Mouse (Mus musculus): ENCODE measurements around the gene Tef. TPM values are rescaled to one million over a fixed set of nuclear protein-coding genes. Genes with fewer than 3 reads are reported as not detected.
A peak's percentile ranks its signal among the peaks of the same experiment; 100 is the strongest.

Tef gene
- polyA plus RNA-seq, 1 experiment from 2014 or later = 17.9 TPM

- Histone ChIP-seq H3K4me1 (replicated peaks; ENCODE audit: insufficient read depth, low read length) (no peaks in the 10 kb centered on the region), H3K27ac (no peak overlapping the region), H3K9me3 (replicated peaks; ENCODE audit: low read length) (no peaks in the 10 kb centered on the region), H3K27me3 (ENCODE audit: insufficient read depth, low read length) (no peaks in the 10 kb centered on the region), H3K9ac (ENCODE audit: low read depth, low read length) (no peak overlapping the region), H3K4me3 (replicated peaks; ENCODE audit: low read depth, low read length) (no peak overlapping the region), H3K4me2 (ENCODE audit: low read length) (no peak overlapping the region), H3K36me3 (ENCODE audit: insufficient read depth, low read length) (peaks cover 29% of the 10 kb centered on the region; the same call in 1 of the 2 replicates)
- TF ChIP-seq CTCF (IDR thresholded peaks at IDR 0.05; ENCODE audit: low read depth) = no peak
- no peak for ATAC-seq (replicated peaks; ENCODE audit: low FRiP score, low read depth)
- 57% methylated on average over 2 of the region's 2 CpGs for whole genome bisulfite sequencing
- DNase-seq (ENCODE audit: low spot score) = no peak
Measured at GRCm38 (mm10) chr15:81829208-81829580, 27.0 kb downstream of the Tef start.

GRCm38 (mm10) chr15:81830530-81830929 is 28.3 kb downstream of the Tef start:
- 90% methylated on average over 4 of the region's 4 CpGs for WGBS
- Histone ChIP-seq H3K27me3 (ENCODE audit: insufficient read depth, low read length) (no peaks in the 10 kb centered on the region), H3K4me2 (ENCODE audit: low read length) (no peak overlapping the region), H3K4me1 (replicated peaks; ENCODE audit: insufficient read depth, low read length) (0 out of 2 replicates have a peak, but pooled peaks cover under 1% of the 10 kb centered on the region), H3K36me3 (ENCODE audit: insufficient read depth, low read length) (peaks cover 17% of the 10 kb centered on the region; the same call in 1 of the 2 replicates), H3K27ac (no peak overlapping the region), H3K4me3 (replicated peaks; ENCODE audit: low read depth, low read length) (no peak overlapping the region), H3K9ac (ENCODE audit: low read depth, low read length) (no peak overlapping the region), H3K9me3 (replicated peaks; ENCODE audit: low read length) (no peaks in the 10 kb centered on the region)
- ATAC-seq (replicated peaks; ENCODE audit: low FRiP score, low read depth) (no peak), DNase-seq (ENCODE audit: low spot score) (no peak)
- no peak for TF ChIP-seq CTCF (IDR thresholded peaks at IDR 0.05; ENCODE audit: low read depth)

- Histone ChIP-seq H3K9me3 (replicated peaks; ENCODE audit: low read length) (no peaks in the 10 kb centered on the region), H3K27ac (peak overlapping the region; percentile 36), H3K4me2 (ENCODE audit: low read length) (peak overlapping the region; percentile 26; the same call in 1 of the 2 replicates), H3K27me3 (ENCODE audit: insufficient read depth, low read length) (no peaks in the 10 kb centered on the region), H3K4me1 (replicated peaks; ENCODE audit: insufficient read depth, low read length) (peaks cover 8% of the 10 kb centered on the region; the same call in 1 of the 2 replicates), H3K36me3 (ENCODE audit: insufficient read depth, low read length) (peaks cover 15% of the 10 kb centered on the region; the same call in 1 of the 2 replicates), H3K4me3 (replicated peaks; ENCODE audit: low read depth, low read length) (no peak overlapping the region), H3K9ac (ENCODE audit: low read depth, low read length) (peak overlapping the region; percentile 31; the same call in 1 of the 2 replicates)
- peak; percentile 99 for TF ChIP-seq CTCF (IDR thresholded peaks at IDR 0.05; ENCODE audit: low read depth)
- ATAC-seq (replicated peaks; ENCODE audit: low FRiP score, low read depth) (peak; percentile 83), DNase-seq (ENCODE audit: low spot score) (peak; percentile 98)
- WGBS = 13% methylated on average over 24 of the region's 24 CpGs
Measured at GRCm38 (mm10) chr15:81831136-81831825, 29.1 kb downstream of the Tef start.

GRCm38 (mm10) chr15:81832219-81832618 is 30.0 kb downstream of the Tef start:
- no peaks in the 10 kb centered on the region for H3K27me3 ChIP-seq (ENCODE audit: insufficient read depth, low read length)
- peaks cover 15% of the 10 kb centered on the region for H3K4me1 ChIP-seq (replicated peaks; ENCODE audit: insufficient read depth, low read length)
- 81% methylated on average over 3 of the region's 3 CpGs for WGBS
- no peak overlapping the region for H3K9ac ChIP-seq (ENCODE audit: low read depth, low read length)
- TF ChIP-seq CTCF (IDR thresholded peaks at IDR 0.05; ENCODE audit: low read depth) = no peak
- no peak for DNase-seq (ENCODE audit: low spot score)
- no peak overlapping the region for H3K4me2 ChIP-seq (ENCODE audit: low read length)
- H3K27ac ChIP-seq = no peak overlapping the region
- no peaks in the 10 kb centered on the region for H3K9me3 ChIP-seq (replicated peaks; ENCODE audit: low read length)
- ATAC-seq (replicated peaks; ENCODE audit: low FRiP score, low read depth) = no peak
- no peak overlapping the region for H3K4me3 ChIP-seq (replicated peaks; ENCODE audit: low read depth, low read length)
- H3K36me3 ChIP-seq (ENCODE audit: insufficient read depth, low read length) = peaks cover 9% of the 10 kb centered on the region; the same call in 1 of the 2 replicates

GRCm38 (mm10) chr15:81833481-81833880 is 31.3 kb downstream of the Tef start:
- 75% methylated on average over 4 of the region's 4 CpGs for WGBS
- peaks cover 15% of the 10 kb centered on the region for H3K4me1 ChIP-seq (replicated peaks; ENCODE audit: insufficient read depth, low read length)
- H3K9me3 ChIP-seq (replicated peaks; ENCODE audit: low read length) = no peaks in the 10 kb centered on the region
- DNase-seq (ENCODE audit: low spot score) (no peak), ATAC-seq (replicated peaks; ENCODE audit: low FRiP score, low read depth) (no peak)
- no peak overlapping the region for H3K4me3 ChIP-seq (replicated peaks; ENCODE audit: low read depth, low read length)
- H3K36me3 ChIP-seq (ENCODE audit: insufficient read depth, low read length) = peaks cover 3% of the 10 kb centered on the region; the same call in 1 of the 2 replicates
- no peak for TF ChIP-seq CTCF (IDR thresholded peaks at IDR 0.05; ENCODE audit: low read depth)
- no peak overlapping the region for H3K27ac ChIP-seq
- no peak overlapping the region for H3K9ac ChIP-seq (ENCODE audit: low read depth, low read length)
- no peaks in the 10 kb centered on the region for H3K27me3 ChIP-seq (ENCODE audit: insufficient read depth, low read length)
- H3K4me2 ChIP-seq (ENCODE audit: low read length) = no peak overlapping the region

GRCm38 (mm10) chr15:81834171-81834841 is 32.1 kb downstream of the Tef start:
- H3K9ac ChIP-seq (ENCODE audit: low read depth, low read length) = no peak overlapping the region
- DNase-seq (ENCODE audit: low spot score) (no peak), ATAC-seq (replicated peaks; ENCODE audit: low FRiP score, low read depth) (no peak)
- TF ChIP-seq CTCF (IDR thresholded peaks at IDR 0.05; ENCODE audit: low read depth) = no peak
- WGBS = 69% methylated on average over 3 of the region's 3 CpGs
- no peak overlapping the region for H3K4me3 ChIP-seq (replicated peaks; ENCODE audit: low read depth, low read length)
- no peak overlapping the region for H3K27ac ChIP-seq
- no peaks in the 10 kb centered on the region for H3K36me3 ChIP-seq (ENCODE audit: insufficient read depth, low read length)
- H3K9me3 ChIP-seq (replicated peaks; ENCODE audit: low read length) = no peaks in the 10 kb centered on the region
- H3K4me1 ChIP-seq (replicated peaks; ENCODE audit: insufficient read depth, low read length) = peaks cover 19% of the 10 kb centered on the region
- H3K4me2 ChIP-seq (ENCODE audit: low read length) = no peak overlapping the region
- H3K27me3 ChIP-seq (ENCODE audit: insufficient read depth, low read length) = no peaks in the 10 kb centered on the region

Data from kidney, postnatal 0 days (tissue).